Mouse (Mus musculus): Measurements from ENCODE around the gene Susd2. TPM values are rescaled to one million over a fixed set of nuclear protein-coding genes. Genes with fewer than 3 reads are reported as not detected.

The Susd2 gene
- polyA plus RNA-seq, 1 experiment, result 0.04 TPM

DNA sequence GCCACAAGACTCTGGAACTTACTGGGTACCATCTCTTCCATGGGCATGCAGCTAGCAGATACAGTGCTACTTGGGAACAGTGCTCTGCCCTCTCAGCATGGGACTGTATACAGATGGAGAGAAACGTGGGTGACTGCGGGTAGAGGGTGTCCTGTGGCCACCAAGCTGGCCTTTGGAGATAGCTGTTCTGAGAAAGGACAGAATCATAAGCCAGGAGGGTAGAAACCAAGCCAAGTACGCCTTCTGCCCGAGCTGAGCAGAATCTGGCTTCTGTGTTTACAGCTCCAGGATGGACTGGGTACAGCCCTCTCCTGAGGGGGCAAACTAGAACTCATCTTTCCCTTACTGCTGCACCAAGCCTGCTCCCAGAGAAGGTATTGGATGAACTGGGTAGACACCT lies 18.8 kb upstream of the Susd2 start:
- Histone ChIP-seq H3K4me3 (ENCODE audit: insufficient read depth, poor library complexity, severe bottlenecking) (no peak overlapping the region), H3K27me3 (ENCODE audit: control insufficient read depth, insufficient read depth, insufficient read length) (no peaks in the 10 kb centered on the region), H3K79me2 (ENCODE audit: control insufficient read depth, insufficient read depth) (peaks cover 11% of the 10 kb centered on the region), H3ac (ENCODE audit: control insufficient read depth, insufficient read length, low read depth) (no peak overlapping the region), H3K79me3 (ENCODE audit: low read depth) (peaks cover 2% of the 10 kb centered on the region), H3K36me3 (ENCODE audit: control insufficient read depth, insufficient read depth) (peaks cover 28% of the 10 kb centered on the region)
- TF ChIP-seq MYOD1 (IDR thresholded peaks at IDR 0.05; ENCODE audit: control insufficient read depth, insufficient read length, low read depth), result no peak
- no peak for TF ChIP-seq MAX (IDR thresholded peaks at IDR 0.05)
- TF ChIP-seq CEBPB (IDR thresholded peaks at IDR 0.05; ENCODE audit: low read depth), result no peak
- TF ChIP-seq MYOG (IDR thresholded peaks at IDR 0.05; ENCODE audit: control insufficient read depth, extremely low read depth, insufficient read length), result no peak
- no peak for TF ChIP-seq USF1 (IDR thresholded peaks at IDR 0.05; ENCODE audit: low read depth)

DNA sequence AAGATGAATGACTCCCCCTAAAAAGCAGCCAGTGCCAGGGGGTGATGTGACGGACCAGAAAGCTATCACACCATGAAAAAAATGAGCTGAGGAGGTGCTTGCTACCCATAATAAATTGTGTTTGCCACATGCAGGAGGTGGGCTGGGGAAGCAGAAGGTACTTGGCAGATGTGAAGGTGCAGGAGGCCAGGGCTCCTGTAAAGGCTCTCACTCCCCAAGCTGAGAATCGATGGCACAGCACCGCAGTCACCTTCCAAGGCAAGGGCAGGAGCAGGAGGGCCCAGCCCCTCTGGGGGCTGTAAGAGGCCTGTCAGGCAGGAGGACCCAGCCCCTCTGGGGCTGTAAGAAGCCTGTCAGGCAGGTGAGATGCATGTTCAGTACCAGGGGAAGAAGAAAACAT lies 18.1 kb upstream of the Susd2 start:
- peaks cover 35% of the 10 kb centered on the region for H3K36me3 ChIP-seq (ENCODE audit: control insufficient read depth, insufficient read depth)
- no peak overlapping the region for H3K4me3 ChIP-seq (ENCODE audit: insufficient read depth, poor library complexity, severe bottlenecking)
- H3K79me2 ChIP-seq (ENCODE audit: control insufficient read depth, insufficient read depth), result peaks cover 7% of the 10 kb centered on the region
- H3K27me3 ChIP-seq (ENCODE audit: control insufficient read depth, insufficient read depth, insufficient read length), result no peaks in the 10 kb centered on the region
- no peak overlapping the region for H3ac ChIP-seq (ENCODE audit: control insufficient read depth, insufficient read length, low read depth)
- peaks cover 2% of the 10 kb centered on the region for H3K79me3 ChIP-seq (ENCODE audit: low read depth)
- TF ChIP-seq FOSL1 (IDR thresholded peaks at IDR 0.05; ENCODE audit: insufficient read depth, low read length, poor library complexity, severe bottlenecking), result no peak
- TF ChIP-seq MYOD1 (IDR thresholded peaks at IDR 0.05; ENCODE audit: control insufficient read depth, insufficient read length, low read depth), result no peak
- no peak for TF ChIP-seq CEBPB (IDR thresholded peaks at IDR 0.05; ENCODE audit: low read depth)
- no peak for TF ChIP-seq CTCF (IDR thresholded peaks at IDR 0.05; ENCODE audit: control insufficient read depth, insufficient read depth, insufficient read length)
- TF ChIP-seq MAX (IDR thresholded peaks at IDR 0.05), result no peak
- TF ChIP-seq MYOG (IDR thresholded peaks at IDR 0.05; ENCODE audit: control insufficient read depth, extremely low read depth, insufficient read length), result no peak
- no peak for TF ChIP-seq USF1 (IDR thresholded peaks at IDR 0.05; ENCODE audit: low read depth)

DNA sequence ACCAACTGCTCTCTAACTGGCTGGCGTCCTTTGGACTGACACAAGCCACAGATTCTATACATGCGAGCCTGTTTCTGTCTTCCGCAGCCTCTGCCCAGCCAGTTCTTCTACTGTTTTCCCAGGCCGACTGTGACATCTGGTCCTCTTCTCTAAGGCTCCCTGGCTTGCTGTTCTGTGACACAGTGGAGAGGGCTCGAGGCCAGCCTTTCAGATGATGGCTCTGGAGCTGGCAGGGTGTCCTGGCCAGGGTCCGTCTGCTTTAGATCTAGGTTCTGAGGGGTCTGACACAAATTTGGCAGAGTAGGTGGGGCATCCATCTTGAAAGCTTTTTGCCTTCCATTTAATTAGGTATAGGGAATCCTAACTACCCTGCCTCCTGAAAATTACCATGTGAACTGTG lies 17.6 kb upstream of the Susd2 start:
- no peak overlapping the region for H3ac ChIP-seq (ENCODE audit: control insufficient read depth, insufficient read length, low read depth)
- no peak overlapping the region for H3K4me3 ChIP-seq (ENCODE audit: insufficient read depth, poor library complexity, severe bottlenecking)
- no peak for TF ChIP-seq CEBPB (IDR thresholded peaks at IDR 0.05; ENCODE audit: low read depth)
- TF ChIP-seq MAX (IDR thresholded peaks at IDR 0.05), result no peak
- TF ChIP-seq USF1 (IDR thresholded peaks at IDR 0.05; ENCODE audit: low read depth), result no peak
- no peak for TF ChIP-seq MYOD1 (IDR thresholded peaks at IDR 0.05; ENCODE audit: control insufficient read depth, insufficient read length, low read depth)
- TF ChIP-seq MYOG (IDR thresholded peaks at IDR 0.05; ENCODE audit: control insufficient read depth, extremely low read depth, insufficient read length), result no peak
- TF ChIP-seq CTCF (IDR thresholded peaks at IDR 0.05; ENCODE audit: control insufficient read depth, insufficient read depth, insufficient read length), result no peak
- no peak for TF ChIP-seq FOSL1 (IDR thresholded peaks at IDR 0.05; ENCODE audit: insufficient read depth, low read length, poor library complexity, severe bottlenecking)
- no peaks in the 10 kb centered on the region for H3K27me3 ChIP-seq (ENCODE audit: control insufficient read depth, insufficient read depth, insufficient read length)
- H3K79me2 ChIP-seq (ENCODE audit: control insufficient read depth, insufficient read depth), result peaks cover 2% of the 10 kb centered on the region
- H3K79me3 ChIP-seq (ENCODE audit: low read depth), result peaks cover 2% of the 10 kb centered on the region
- peaks cover 39% of the 10 kb centered on the region for H3K36me3 ChIP-seq (ENCODE audit: control insufficient read depth, insufficient read depth)

GRCm38 (mm10) chr10:75657772-75658171 lies 14.0 kb upstream of the Susd2 start:
- Histone ChIP-seq H3ac (ENCODE audit: control insufficient read depth, insufficient read length, low read depth) (no peak overlapping the region), H3K79me2 (ENCODE audit: control insufficient read depth, insufficient read depth) (no peaks in the 10 kb centered on the region), H3K79me3 (ENCODE audit: low read depth) (no peaks in the 10 kb centered on the region), H3K27me3 (ENCODE audit: control insufficient read depth, insufficient read depth, insufficient read length) (no peaks in the 10 kb centered on the region), H3K36me3 (ENCODE audit: control insufficient read depth, insufficient read depth) (peaks cover 61% of the 10 kb centered on the region), H3K4me3 (ENCODE audit: insufficient read depth, poor library complexity, severe bottlenecking) (no peak overlapping the region)
- no peak for TF ChIP-seq MYOD1 (IDR thresholded peaks at IDR 0.05; ENCODE audit: control insufficient read depth, insufficient read length, low read depth)
- TF ChIP-seq USF1 (IDR thresholded peaks at IDR 0.05; ENCODE audit: low read depth), result no peak
- no peak for TF ChIP-seq MYOG (IDR thresholded peaks at IDR 0.05; ENCODE audit: control insufficient read depth, extremely low read depth, insufficient read length)
- no peak for TF ChIP-seq CTCF (IDR thresholded peaks at IDR 0.05; ENCODE audit: control insufficient read depth, insufficient read depth, insufficient read length)
- no peak for TF ChIP-seq MAX (IDR thresholded peaks at IDR 0.05)

- Histone ChIP-seq H3K4me3 (ENCODE audit: insufficient read depth, poor library complexity, severe bottlenecking) (no peak overlapping the region), H3K27me3 (ENCODE audit: control insufficient read depth, insufficient read depth, insufficient read length) (no peaks in the 10 kb centered on the region), H3K79me3 (ENCODE audit: low read depth) (no peaks in the 10 kb centered on the region), H3ac (ENCODE audit: control insufficient read depth, insufficient read length, low read depth) (no peak overlapping the region), H3K79me2 (ENCODE audit: control insufficient read depth, insufficient read depth) (no peaks in the 10 kb centered on the region), H3K36me3 (ENCODE audit: control insufficient read depth, insufficient read depth) (peaks cover 60% of the 10 kb centered on the region)
- no peak for TF ChIP-seq CEBPB (IDR thresholded peaks at IDR 0.05; ENCODE audit: low read depth)
- TF ChIP-seq FOSL1 (IDR thresholded peaks at IDR 0.05; ENCODE audit: insufficient read depth, low read length, poor library complexity, severe bottlenecking), result no peak
Measured at GRCm38 (mm10) chr10:75657165-75657564, 13.4 kb upstream of the Susd2 start.

GRCm38 (mm10) chr10:75654053-75654452 lies 10.2 kb upstream of the Susd2 start:
- Histone ChIP-seq H3K79me3 (ENCODE audit: low read depth) (no peaks in the 10 kb centered on the region), H3K4me3 (ENCODE audit: insufficient read depth, poor library complexity, severe bottlenecking) (no peak overlapping the region), H3K27me3 (ENCODE audit: control insufficient read depth, insufficient read depth, insufficient read length) (no peaks in the 10 kb centered on the region), H3ac (ENCODE audit: control insufficient read depth, insufficient read length, low read depth) (no peak overlapping the region), H3K79me2 (ENCODE audit: control insufficient read depth, insufficient read depth) (no peaks in the 10 kb centered on the region), H3K36me3 (ENCODE audit: control insufficient read depth, insufficient read depth) (peaks cover 63% of the 10 kb centered on the region)
- TF ChIP-seq CEBPB (IDR thresholded peaks at IDR 0.05; ENCODE audit: low read depth) (no peak), CTCF (IDR thresholded peaks at IDR 0.05; ENCODE audit: control insufficient read depth, insufficient read depth, insufficient read length) (no peak), USF1 (IDR thresholded peaks at IDR 0.05; ENCODE audit: low read depth) (no peak), MYOD1 (IDR thresholded peaks at IDR 0.05; ENCODE audit: control insufficient read depth, insufficient read length, low read depth) (no peak), FOSL1 (IDR thresholded peaks at IDR 0.05; ENCODE audit: insufficient read depth, low read length, poor library complexity, severe bottlenecking) (no peak), MAX (IDR thresholded peaks at IDR 0.05) (no peak)
